Mouse (Mus musculus) erythroblast, adult 5-6 weeks (primary cell): ENCODE measurements around the gene Bora. TPM values are rescaled to one million over a fixed set of nuclear protein-coding genes. Genes with fewer than 3 reads are reported as not detected.
A peak's percentile ranks its signal among the peaks of the same experiment; 100 is the strongest.
"Not testable (repeated sequence)": the region's sequence is repeated elsewhere in the genome, so short reads cannot be mapped to it uniquely, and the experiment has no call there.

Experiments
- ATAC-seq: replicated peaks from 2 replicates; pipeline ENCODE4 v1.8.0; 2016; ENCODE audit warnings: moderate number of reproducible peaks, mild to moderate bottlenecking, moderate TSS enrichment, inconsistent platforms; ENCODE audit not compliant: poor library complexity, low FRiP score, severe bottlenecking
- total RNA-seq, 2 experiments: library from RNA; stranded (forward) in 1 of 2; stranded (reverse) in 1 of 2; fragments of 150-400 nt in 1 of 2; fragments of 200-764, 138-1000 nt in 1 of 2; gene quantifications; 2 replicates each; pipeline versions ENCODE4 v1.2.3 to v1.2.4; 2015 to 2017; ENCODE audit warnings: low replicate concordance in 2 of 2

Gene Bora
- total RNA-seq (2015; ENCODE audit: low replicate concordance) (11.9 and 12.5 TPM in 2 replicates), total RNA-seq (2017; ENCODE audit: low replicate concordance) (11.4 and 11.5 TPM in 2 replicates)

DNA sequence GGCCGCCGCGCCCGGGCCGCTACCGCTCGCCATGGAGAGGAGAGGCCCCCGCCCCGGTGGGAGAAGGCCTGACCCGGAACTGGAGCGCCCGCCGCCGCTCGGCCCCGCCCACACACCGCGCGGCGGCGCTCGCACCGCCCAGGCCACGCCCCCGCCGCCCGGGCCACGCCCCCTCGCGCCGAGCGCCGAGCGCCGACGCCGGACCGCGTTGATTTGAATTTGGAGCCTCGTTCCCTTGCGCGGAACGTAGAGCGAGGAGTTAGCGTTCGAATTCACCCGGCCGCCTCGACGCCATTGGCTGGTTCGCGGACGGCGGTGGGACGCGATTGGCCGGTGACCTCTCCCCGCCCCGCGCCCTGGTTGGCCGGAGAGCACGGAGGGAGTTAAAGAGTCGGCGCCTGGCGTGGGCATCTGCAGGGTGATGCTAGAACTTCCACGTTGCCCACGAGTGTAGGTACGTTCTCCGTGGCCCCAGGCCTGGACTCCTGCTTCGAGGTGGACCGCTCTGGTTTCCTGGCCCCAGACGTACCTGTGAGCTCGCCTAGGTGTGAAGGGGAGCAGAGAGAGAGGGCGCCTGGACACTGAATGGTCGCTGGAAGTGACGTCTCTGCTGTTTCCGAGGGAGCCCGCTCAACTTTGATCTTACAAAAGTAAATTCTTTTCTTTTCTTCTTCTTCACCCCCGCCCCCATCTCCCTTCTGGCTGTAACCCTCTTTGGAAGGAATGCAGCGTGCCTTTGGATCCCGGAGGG lies at the start of gene Bora, which contains the start of gene Mzt1:
TSS of gene Bora (plus strand) at position 192 of the 751 bp plus-strand sequence.
TSS of gene Mzt1 (minus strand) at position 104 of the 751 bp plus-strand sequence.
- peak; percentile 93 for ATAC-seq

DNA sequence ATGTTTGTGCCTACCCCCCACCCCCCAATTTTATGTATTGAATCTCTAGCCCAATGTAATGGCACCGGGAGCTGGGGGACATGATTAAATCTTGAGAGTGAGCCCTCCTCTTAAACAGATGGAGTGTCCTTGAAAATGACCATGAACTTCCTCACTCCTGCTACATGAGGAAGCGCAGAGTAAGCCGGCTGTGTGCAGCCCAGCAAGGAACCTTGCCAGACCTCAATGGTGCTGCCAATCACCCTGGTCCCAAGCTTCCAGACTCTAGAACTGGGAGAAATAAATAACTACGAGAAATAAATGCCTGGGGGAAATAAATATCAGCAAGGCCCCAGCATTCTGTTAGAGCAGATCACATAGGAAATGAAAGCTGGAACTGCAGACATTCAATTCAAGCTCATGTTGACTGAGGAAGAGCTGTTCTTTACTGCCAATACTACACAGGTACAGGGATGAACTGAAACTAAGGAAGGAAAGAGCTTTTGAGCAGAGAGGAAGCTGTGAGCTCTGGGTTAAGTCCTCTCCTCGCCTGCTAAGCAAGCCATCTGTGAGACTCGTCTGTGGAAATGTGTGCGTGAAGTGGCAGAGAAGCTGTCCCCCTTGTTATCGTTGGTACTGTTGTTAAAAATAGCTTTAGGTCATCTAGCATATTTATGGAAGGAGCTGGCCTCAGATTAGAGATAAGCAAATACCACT lies 35.6 kb upstream of the Bora start:
- no peak for ATAC-seq

DNA sequence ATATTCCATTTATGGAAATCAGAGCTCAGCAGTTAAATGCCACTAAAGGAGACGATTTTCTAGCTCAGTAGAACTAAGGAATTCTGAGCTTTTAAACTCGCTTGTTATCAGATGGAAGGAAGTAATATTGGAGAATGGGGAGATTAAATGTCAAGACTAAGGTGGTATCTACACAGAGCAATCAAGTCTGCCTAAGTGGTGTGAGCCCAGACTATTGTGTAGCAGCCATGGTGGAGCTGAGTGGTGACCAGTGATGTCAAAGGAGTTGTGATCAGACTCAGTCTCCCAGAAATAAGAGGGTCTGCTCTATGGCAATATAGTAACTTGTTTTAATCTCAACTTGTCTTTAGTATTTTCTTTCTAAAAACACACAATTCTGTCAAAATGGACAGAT lies 35.1 kb upstream of the Bora start:
- ATAC-seq: no peak

DNA sequence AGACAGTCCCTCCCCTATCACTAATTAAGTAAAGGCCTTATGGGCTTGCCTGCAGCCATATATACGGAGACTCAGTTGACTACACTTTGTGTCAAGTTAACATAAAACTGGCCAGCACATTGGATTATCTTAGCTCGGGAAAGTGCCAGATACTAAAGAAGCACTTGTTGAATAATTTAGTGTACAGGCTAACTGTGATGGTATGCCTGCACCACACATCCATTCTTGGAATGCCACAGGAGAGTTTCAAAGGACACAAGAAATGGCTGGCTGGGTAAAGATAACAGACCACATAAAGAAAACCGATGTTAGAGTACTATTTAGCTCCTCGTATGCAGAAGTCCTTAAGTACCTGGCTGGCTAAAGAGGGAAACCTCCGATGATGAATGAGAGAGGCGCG lies 27.3 kb upstream of the Bora start:
- no peak for ATAC-seq

DNA sequence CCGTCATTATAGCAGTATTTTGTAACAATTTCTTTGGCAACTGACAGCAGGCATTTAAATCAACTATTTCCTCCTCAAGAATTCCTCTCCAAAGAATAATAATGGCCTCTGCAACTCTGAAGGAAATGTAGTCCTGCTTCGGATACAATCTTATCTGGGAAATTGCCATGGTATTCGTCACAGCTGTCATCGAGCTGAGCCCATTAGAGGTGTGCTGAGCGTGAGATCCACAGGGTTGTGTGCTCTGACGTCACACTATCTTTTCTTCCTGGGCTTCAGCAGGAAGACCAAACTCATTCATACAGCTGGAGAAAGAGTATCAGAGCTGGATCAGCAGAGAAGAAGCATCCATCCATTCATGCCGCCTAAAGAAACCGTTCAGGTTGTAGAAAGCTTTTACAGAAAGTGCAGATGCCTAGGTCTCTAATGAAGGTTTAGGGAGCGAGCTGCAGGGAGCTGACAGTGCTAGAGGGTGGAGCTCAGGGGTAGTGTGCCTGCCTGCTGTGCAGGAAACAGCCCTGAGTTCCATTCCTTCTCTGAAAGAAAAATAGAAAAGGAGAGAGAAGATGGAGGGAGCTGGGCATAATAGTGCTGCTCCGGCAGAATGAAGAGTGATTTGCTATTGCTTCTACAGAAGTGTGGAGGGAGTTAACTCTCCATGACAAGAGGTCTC lies 26.8 kb upstream of the Bora start:
- no peak for ATAC-seq

DNA sequence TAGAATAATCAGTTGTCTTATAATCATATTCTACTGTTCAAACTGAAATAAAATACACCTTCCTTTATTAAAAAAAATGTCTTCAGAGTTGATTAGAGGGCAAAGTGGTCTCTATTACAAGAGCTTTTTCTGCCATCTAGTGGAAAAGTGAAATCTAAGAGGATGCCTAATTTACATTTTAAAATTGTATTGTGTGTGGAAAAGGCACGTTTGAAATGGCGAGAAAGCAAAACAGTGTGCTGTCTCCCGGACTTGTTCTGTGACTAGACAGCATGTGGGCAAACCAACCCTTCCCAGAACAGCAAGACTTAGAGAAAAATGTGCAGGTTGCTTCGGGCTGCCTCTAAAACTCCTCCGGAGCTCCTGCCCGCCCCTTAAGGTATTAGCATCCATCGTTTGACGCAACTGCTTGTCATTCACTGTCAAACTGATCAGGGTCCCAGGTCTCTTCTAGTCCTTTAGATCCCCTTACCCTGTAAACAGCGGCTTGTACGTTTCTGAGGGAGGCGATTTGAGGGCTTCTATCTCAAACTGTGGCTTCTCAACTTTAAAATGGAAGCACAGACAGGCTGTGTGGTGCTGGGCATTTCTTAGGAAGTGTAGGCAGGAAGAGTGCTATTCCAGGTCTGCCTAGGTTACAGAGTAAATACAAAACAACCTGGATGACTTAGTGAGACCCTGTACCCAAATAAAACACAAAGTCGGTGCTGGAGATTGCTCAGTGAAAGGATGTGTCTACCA lies 23.5 kb upstream of the Bora start:
- no peak for ATAC-seq

DNA sequence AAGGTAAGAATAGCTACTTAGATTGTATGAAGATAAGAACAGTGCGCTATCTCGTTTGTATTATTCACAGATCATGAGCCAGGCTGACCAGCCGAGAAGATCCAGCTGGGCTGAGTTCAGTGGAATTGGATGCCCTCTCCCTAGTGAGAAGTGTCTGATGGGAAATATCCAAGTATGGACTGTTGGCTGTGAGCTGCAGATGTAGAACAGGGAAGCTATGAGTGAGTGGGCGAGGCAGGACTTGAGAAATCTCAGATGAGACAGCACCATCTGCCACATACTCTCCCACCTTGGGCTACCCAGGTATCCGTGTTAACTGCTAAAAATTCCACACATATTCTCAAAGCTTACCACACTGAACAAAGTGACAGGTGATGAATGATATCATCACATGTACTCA lies 16.0 kb upstream of the Bora start:
- ATAC-seq: no peak

DNA sequence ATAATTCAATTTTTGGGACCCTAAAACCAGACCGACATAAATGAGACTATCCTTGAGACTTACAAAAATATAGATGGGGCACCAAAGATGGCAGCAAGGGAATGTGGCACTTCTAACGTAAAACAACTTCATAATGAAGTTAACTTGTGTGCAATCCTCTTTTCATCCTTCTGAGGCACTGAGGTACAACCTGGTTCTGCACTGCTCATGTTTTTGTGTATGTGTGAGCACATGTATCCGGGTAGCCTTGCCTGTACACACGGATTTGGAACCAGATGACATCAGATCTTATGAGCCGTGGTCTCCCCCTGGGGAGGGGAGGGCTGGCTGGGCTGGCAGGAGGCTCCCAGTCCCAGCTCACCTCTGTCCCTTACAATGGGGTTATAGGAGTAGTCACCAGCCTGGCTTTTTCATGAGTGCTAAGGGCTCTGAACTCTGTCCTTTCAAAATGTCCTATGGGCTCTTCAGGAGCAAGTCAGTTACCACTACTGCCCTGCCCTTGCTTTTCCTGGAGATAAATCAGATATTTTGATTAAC lies 14.6 kb upstream of the Bora start:
- no peak for ATAC-seq

DNA sequence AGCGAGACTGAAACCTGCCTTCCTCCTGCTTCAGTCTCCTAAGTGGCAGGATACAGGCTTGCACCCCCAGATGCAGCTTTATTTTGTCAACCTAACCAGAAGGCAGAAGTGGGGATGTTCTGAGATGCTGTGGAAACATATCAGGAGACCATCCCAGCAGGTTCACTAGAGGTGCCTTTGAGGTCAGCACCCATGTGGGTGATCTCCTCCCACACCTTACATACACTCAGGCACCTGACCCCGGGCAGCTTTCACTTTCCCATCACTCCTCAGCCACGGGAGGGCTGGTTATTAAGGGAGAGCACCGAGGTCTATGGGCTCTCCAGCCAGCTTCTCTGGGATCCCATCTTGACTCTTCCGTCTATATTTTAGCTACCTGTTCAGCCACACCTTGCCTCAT lies 13.4 kb upstream of the Bora start:
- ATAC-seq: no peak

DNA sequence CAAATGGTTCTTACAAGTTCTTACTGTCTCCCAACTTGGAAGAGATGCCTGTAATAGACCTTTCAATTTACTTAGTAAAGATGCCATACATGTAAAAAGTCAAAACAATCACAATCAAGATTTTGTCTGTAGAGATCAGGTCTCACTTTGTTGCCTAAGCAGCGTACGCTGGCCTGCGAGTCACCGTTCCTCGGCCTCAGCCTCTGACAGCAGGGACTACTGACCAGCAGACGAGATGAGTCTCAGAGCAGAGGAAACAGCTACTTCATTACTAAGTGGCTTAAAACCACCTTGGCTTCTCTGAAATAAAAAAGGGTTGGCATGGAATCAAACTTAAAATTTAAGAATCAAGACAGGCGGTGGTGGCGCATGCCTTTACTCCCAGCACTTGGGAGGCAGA lies 11.2 kb upstream of the Bora start:
- not testable (repeated sequence) for ATAC-seq

DNA sequence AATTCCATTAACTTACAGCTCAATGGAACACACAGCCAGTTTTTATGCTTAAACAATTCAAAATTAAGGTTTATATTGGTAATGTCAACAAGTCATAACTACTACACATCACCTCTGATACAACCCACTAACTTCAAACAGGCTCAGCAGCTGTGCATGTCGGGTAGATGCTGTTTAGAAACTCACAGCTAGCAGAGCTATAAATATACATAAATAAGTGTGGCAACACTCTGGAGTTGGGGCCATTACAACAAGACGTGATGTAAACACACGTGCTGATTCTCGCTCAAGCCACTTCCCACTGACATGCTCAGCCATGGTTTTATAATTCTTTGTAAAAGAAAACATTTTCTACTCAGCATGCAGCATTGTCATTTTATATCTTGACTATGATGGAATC lies 10.0 kb upstream of the Bora start:
- ATAC-seq: no peak

DNA sequence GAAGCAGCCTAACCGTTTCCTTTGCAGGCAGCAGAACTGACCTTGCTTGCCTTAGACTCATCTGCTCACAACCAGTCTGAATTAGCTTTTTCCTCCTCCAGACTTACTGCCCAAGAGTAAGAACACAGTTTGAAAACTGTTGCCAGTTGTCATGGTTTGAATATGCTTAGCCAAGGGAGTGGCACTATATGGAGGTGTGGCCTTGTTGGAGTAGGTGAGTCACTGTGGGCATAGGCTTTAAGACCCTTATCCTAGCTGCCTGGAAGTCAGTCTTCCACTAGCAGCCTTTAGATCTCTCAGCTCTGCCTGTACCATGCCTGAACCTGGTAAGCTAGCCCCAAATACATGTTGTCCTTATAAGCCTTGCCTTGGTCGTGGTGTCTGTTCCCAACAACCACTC lies 8.3 kb upstream of the Bora start:
- no peak for ATAC-seq

DNA sequence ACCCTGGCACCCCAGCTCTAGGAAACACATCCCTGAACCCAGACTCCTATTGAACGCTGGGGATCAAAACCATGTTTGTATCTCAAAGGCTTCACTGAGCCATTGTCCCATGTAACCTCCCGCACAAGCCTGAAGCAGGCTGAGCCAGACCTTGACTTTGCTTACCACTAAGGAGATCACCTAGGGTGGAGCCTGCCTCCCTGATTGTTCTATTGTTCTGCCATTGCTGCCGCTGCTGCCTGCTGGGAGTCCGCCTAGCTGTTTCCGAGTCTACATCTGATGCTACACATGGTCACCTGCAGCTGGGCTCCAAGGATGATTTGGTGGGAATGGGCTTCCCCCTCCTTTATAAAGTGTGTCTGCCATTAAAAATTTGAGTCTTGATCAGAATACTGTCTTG lies 6.7 kb upstream of the Bora start:
- not testable (repeated sequence) for ATAC-seq

DNA sequence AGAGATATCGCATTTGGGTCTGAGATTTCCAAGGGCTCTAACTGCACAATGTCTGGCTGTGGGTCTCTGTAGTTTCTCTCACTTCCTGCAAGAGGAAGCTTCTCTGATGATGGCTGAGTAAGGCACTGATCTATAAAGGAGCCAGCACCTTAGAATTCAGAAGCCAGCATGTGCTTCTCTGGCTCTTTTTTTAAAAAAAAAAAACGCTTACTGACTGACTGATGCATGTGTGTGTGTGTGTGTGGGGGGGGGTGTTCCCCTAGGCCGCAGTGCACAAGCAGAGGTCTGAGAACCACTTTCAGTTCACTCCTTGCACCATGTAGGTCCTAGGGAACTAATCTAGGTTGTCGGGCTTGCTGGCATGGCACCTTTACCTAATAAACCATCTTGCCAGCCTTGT lies 4.6 kb upstream of the Bora start:
- ATAC-seq: no peak

DNA sequence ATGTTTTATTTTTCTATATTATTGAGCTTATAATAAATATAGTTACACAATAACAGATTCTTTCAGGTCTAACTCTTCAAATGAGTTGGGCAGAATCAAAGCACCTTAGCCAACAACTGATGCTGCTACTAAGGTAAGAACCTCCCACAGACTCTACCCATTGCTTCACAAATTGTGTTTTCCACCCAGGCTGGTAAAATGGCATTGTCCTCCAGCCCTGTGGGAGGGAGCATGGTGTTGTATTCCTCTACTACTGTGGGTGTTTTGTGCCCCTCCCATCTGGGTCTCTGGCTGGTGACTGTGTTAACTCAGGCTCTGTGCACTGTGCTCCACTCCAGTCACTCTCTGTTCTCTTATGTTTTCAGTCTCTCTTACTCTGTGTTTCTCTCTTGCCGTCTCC lies 2.5 kb upstream of the Bora start:
- ATAC-seq: no peak

DNA sequence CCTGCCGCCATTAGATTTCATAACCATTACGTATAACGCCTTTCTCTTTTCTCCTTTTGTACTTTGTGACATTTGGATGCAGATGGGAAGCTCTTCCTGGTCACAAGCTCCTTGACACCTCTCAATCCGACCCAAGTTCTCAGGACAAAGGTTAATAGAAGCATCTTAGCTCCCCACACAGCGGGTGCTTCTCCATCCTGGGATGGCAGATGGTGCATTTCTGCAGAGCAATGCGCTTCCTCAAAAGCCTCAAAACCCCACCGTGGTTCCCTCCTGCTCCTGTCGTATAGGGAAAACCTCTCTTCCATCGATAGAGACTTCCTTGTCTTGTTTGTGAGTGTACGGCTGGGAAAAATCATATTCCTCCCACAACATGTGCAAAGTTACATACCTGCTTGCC lies 1.9 kb upstream of the Bora start:
- no peak for ATAC-seq

DNA sequence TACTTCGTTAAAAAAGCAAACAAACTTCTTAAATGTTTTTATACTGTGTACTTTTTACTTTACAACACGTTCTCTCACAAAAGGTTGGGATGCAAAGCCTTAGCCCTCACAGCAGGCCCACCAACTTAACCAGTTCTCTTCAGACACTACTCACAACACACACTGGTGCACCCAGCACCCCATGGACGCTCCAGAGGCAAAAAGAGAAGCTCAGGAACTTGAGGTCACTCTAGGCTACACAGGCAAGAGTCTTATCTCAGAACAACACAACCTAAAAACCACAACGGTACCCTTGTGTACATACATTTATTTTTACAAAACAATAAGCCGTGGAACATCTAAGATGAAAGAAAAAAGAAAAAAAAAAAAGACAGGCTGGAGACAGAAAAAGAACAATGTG lies 1.3 kb upstream of the Bora start:
- no peak for ATAC-seq

DNA sequence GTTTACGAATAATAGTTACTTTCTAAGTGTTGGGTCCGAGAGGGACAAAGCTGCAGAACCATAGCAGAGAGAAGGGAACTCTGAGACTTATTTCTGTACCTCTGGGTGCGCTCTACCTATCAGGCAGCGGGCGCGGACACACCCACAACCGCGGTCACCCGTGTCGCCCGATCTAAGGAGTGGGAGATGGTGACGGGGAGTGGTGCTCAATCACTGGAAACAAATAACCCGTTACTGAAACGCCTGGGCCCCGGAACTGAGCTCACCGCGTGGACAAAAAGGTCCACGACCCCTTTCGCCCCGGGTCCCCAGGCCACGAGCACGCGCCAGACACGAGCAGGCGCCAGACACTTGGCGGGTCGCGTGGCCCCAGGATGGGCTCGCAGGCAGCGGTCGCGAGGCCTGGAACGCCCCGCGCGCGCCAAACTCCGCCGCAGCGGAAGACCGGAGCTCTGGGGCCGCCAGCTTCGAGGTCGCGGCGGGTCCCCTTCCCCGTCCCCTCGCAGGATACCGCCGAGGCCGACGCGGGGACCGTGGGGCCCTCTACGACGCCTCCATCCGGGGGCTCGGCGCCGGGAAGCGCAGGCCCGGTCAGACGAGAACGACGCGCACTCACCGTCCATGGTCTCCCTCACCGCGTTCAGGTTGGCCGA lies 518 bp upstream of the Bora start:
- ATAC-seq: peak; percentile 51

DNA sequence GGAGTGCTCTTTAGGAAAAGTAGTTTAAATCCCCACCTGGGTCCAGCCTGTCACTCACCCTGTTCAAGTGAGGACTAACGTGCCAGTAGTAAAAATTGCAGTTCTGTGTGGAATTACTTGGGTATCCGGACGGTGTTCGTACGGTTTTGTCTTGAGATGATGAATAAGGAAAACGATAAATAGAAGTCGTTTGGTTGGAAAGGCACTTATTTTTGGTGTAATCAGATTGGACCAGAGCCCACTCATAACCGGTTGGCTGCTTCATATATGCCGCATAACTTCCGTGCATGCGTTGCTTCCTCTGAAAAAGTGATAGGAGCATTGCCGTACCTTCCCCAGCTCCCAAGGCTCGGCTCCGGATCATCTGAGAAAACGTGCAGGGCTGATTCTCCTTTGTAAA lies 760 bp downstream of the Bora start:
- peak; percentile 45; the same call in 1 of the 2 replicates for ATAC-seq
